Mouse (Mus musculus): ENCODE data around the gene Hoxc10.

Hoxc10 gene

GRCm38 (mm10) chr15:102966776-102967311 is at the start of gene Hoxc10:
Gene Hoxc10 (plus strand): TSS chr15:102966796.
- no peak for DNase-seq (ENCODE audit: low read depth, low spot score)

DNA sequence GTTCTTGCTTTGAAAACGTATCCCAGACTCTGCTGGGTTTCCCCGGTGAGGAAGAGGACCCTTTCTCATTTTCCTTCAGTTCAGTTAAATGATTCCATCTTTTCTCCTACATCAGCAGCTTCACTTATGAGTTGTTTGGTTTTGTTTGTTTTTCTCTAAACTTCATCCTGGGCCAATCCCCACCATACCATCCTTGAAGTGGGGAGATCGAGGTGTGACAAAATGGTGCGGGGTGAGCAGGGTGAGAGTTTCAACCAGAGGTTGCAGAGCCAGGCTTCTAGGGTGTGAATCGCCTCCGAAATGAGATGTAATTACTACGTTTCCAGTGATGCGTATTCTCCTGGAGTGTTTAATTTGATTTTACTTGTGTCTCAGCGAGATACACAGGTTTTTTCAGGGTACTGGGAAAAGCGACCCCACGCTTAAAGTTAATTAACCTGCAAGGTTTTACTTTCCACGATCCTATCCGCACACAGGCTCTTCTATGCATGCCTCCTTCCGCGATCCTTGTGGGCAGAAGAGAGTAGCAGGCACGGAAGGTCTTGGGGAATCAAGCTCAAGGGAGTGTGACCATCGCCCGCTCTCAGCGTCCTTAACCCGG is 48.5 kb upstream of the Hoxc10 start:
- DNase-seq (ENCODE audit: low read depth, low spot score): no peak

- DNase-seq (ENCODE audit: low read depth, low spot score): no peak
Observed at GRCm38 (mm10) chr15:102918611-102919265, 47.9 kb upstream of the Hoxc10 start.

DNA sequence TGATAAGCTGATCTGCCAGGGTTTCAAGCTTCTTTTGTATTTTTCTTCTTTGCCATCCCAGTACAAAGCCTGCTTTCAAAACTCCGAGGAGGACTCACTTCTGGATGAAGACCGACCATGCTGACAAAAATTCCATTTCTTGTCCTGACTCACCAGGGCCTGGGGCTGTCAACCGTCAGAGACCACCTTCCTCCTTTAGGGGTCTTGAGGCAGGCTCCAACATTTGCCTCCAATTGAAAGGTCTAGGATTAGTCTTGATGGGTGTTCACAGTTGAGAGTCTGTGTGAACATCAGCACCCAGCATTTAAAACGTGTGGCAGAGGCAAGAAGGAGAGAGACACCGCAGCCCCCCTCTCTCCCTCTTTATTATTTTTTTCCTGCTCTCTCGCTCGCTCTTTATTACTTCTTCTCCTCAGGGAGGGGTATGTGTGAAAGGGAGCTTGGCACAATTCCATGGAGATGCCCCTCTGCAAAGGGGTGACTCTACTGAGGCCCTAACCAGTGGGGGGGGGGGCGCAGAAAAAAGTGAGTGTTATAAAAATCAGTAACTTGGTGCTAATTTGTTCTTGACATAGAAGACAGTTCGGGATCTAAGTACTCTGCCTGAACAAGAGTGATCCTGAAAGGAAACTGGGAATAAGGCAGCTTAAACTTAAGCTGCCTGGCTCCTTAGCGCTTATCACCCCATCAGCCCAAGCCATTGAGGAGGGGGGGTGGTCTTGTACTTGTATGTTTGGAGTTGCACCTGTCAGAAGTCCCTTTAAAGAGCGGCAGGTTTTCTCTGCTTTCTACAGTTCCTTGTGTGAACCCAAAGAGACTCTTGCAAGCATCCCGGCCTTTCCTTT is 47.0 kb upstream of the Hoxc10 start:
- DNase-seq (ENCODE audit: low read depth, low spot score): no peak

DNA sequence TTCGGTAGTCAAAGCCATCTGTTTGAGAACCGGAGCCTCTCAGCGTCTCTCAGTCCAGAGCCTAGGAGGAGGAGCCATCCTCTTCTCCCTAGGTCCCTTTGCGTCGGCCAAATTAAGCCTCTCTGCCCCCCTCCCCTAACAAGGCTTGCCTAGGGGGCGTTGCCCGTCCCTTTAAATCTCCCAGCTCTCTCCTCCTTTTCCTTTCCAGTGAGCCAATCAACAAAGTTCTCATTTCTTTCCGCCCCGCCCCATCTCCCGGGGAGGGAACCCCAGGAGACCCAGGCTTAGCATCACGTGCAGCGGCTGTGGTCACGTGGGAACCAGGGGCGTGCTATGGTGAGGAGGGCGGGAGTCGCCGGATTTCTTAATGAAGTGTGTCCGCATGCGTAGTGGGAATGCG is 46.0 kb upstream of the Hoxc10 start:
- no peak for DNase-seq (ENCODE audit: low read depth, low spot score)

- no peak for DNase-seq (ENCODE audit: low read depth, low spot score)
Observed at GRCm38 (mm10) chr15:102921053-102922011, 45.3 kb upstream of the Hoxc10 start, which contains the start of gene Hoxc13. Gene Hoxc13 (plus strand): TSS chr15:102921103.

DNA sequence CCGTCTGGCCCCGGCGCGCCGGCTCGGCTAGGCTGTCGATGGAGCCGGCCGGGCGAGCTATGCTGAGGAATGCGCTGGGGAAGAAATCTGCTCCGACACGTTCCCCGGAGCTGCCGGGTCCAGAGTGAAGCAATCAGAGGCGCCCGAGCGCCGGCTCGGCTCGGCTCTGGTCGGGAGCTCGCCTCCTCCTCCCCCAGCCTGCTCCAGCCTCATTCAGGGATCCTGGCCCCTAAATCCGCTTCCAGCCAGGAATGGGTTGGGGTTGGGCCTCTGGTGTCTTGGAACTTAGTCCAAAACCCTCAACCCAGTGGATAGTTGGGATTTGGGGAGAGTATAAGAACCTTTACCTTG is 44.6 kb upstream of the Hoxc10 start:
- no peak for DNase-seq (ENCODE audit: low read depth, low spot score)

GRCm38 (mm10) chr15:102922636-102923500 is 43.7 kb upstream of the Hoxc10 start:
- DNase-seq (ENCODE audit: low read depth, low spot score): no peak

DNA sequence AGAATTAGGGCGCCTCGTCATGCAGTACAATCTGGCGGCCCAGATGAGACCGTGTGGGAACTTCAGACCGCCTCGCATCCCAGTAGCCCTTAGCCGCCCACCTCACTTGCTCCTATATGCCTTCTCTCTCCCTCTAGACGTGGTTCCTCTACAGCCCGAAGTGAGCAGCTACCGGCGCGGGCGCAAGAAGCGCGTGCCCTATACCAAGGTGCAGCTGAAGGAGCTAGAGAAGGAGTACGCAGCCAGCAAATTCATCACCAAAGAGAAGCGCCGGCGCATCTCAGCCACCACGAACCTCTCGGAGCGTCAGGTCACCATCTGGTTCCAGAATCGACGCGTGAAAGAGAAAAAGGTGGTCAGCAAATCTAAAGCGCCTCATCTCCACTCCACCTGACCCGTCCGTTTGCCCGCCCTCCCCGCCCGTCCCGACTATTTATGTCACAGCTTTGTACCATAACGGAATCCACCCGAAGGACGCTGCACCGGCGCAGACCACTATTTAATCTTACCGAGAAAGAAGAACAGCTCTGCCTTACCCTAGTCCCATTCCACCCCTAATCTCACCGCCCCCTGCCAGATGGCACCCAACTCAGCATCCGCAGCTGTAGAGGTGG is 39.5 kb upstream of the Hoxc10 start:
- no peak for DNase-seq (ENCODE audit: low read depth, low spot score)

GRCm38 (mm10) chr15:102931706-102932358 is 34.8 kb upstream of the Hoxc10 start:
- DNase-seq (ENCODE audit: low read depth, low spot score): no peak

DNA sequence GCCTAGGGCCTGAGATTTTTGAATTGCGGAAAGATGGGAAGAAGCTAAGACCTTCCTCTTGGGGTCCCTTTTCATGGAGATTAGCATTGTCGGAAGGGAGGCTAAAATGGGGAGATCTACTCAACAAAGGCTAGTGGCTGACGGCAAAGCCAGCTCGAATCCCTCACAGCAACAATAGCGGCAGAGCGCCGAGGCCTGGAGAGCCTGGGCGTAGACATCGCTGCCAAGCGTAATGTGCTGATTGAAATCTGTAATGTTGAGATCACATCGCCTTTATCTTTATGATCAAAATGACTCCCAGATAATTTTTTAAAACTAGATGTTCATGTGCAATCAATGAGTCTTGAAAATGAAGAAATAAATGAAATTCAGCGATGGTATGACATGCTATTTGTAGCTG is 32.2 kb upstream of the Hoxc10 start:
- DNase-seq (ENCODE audit: low read depth, low spot score): no peak

- DNase-seq (ENCODE audit: low read depth, low spot score): no peak
Observed at GRCm38 (mm10) chr15:102934897-102935296, 31.7 kb upstream of the Hoxc10 start.

GRCm38 (mm10) chr15:102936279-102936972 is 30.2 kb upstream of the Hoxc10 start, which contains the start of gene Hoxc12:
Gene Hoxc12 (plus strand): TSS chr15:102936757.
- no peak for DNase-seq (ENCODE audit: low read depth, low spot score)

DNA sequence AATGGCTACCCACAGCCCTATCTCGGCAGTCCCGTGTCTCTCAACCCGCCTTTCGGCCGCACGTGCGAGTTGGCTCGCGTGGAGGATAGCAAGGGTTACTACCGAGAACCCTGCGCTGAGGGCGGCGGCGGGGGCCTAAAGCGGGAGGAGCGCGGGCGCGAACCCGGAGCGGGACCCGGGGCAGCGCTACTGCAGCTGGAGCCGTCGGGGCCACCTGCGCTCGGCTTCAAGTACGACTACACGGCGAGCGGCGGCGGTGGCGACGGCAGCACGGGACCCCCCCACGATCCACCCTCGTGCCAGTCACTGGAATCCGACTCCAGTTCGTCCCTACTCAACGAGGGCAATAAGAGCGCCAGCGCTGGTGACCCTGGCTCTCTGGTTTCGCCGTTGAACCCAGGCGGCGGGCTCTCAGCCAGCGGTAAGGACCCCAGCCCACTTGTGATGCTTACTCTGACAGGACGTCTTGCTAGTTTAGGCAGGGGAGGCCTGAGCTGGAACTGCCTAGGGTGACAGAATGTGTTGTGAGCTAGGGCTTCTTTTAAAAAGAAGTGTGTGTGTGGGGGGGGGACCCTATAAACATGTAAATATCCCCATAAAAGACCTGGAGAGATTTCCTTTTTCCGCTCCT is 29.4 kb upstream of the Hoxc10 start:
- DNase-seq (ENCODE audit: low read depth, low spot score): no peak

- no peak for DNase-seq (ENCODE audit: low read depth, low spot score)
Observed at GRCm38 (mm10) chr15:102939256-102940155, 27.1 kb upstream of the Hoxc10 start.

- DNase-seq (ENCODE audit: low read depth, low spot score): no peak
Observed at GRCm38 (mm10) chr15:102942739-102943467, 23.7 kb upstream of the Hoxc10 start.

DNA sequence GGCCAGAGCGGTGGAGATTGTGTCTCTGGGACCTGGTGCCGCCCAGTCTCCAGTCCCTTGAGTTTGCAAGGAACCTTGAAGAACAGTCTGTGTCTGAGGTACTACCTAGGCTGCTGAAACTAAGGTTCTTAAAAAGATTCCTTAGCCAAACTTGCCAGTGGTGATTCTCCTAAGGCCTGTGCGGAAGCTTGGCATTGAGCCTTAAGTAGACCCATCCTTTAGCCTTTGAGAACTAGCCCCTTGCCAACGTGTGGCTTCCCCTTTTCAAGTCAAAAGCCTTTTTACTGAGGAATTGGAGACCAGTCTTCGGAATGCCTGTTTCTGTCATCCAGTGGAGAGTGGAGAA is 23.2 kb upstream of the Hoxc10 start:
- DNase-seq (ENCODE audit: low read depth, low spot score): no peak

Measured in c-Kit-negative CD71-positive TER-119-positive erythroid progenitor cells, embryonic 14.5 days (primary cell).